Mouse (Mus musculus) heart, postnatal 0 days (tissue): ENCODE results near the gene Kri1. TPM values are rescaled to one million over a fixed set of nuclear protein-coding genes. Genes with fewer than 3 reads are reported as not detected.

Experiments
- ATAC-seq: fragments of 200-750 bp; cut with Nextera tagmentation; 2 replicates; pipeline ENCODE4 v1.8.0; 2017; ENCODE audit warnings: low read depth, moderate number of reproducible peaks, moderate library complexity; ENCODE audit not compliant: insufficient read depth
- DNase-seq: peaks from one replicate; pipeline ENCODE4 v3.0.0-alpha.2; 2016; ENCODE audit warnings: low spot score
- H3K27ac ChIP-seq: fragments of 300-500 bp; sonication (generic); 2 replicates; pipeline ENCODE4 v1.5.1; 2014; ENCODE audit warnings: low read depth, mild to moderate bottlenecking
- H3K27me3 ChIP-seq: fragments of 300-500 bp; sonication (generic); 2 replicates; pipeline ENCODE4 v1.6.1; 2014; ENCODE audit warnings: low read length, mixed read lengths; ENCODE audit not compliant: control insufficient read depth, insufficient read depth
- H3K36me3 ChIP-seq: fragments of 300-500 bp; sonication (generic); replicated peaks from 2 replicates; pipeline ENCODE4 v1.6.1; 2014; ENCODE audit warnings: low read length, mixed read lengths; ENCODE audit not compliant: control insufficient read depth, insufficient read depth
- H3K4me1 ChIP-seq: fragments of 300-500 bp; sonication (generic); 2 replicates; pipeline ENCODE4 v1.6.1; 2014; ENCODE audit warnings: antibody characterized with exemption; ENCODE audit not compliant: control insufficient read depth, insufficient read depth
- H3K4me2 ChIP-seq: fragments of 300-500 bp; sonication (generic); 2 replicates; pipeline ENCODE4 v1.6.1; 2014; ENCODE audit warnings: low read depth, mild to moderate bottlenecking, low read length, moderate library complexity
- H3K4me3 ChIP-seq: fragments of 300-500 bp; sonication (generic); 2 replicates; pipeline ENCODE4 v1.5.1; 2014; ENCODE audit warnings: low read depth, low read length
- H3K9ac ChIP-seq: fragments of 300-500 bp; sonication (generic); replicated peaks from 2 replicates; pipeline ENCODE4 v1.6.1; 2014; ENCODE audit warnings: low read depth, low read length, mixed read lengths
- H3K9me3 ChIP-seq: fragments of 300-500 bp; sonication (generic); replicated peaks from 2 replicates; pipeline ENCODE4 v1.6.1; 2016; ENCODE audit warnings: low read length; ENCODE audit not compliant: control insufficient read depth
- CTCF ChIP-seq: IDR thresholded peaks from 2 replicates; pipeline ENCODE4 v1.5.1; 2016; ENCODE audit warnings: antibody characterized with exemption, control low read depth, low read depth
- EP300 ChIP-seq: IDR thresholded peaks from 2 replicates; pipeline ENCODE4 v1.6.1; 2016; ENCODE audit warnings: antibody characterized with exemption, low read depth
- WGBS: fragments of 180-500 bp; shearing (Covaris S2); extraction: QIAGEN DNeasy Blood & Tissue Kit; methylation state at CpG from one replicate; pipeline ENCODE4 v1.1.7; 2014; 5-methylcytosine and 5-hydroxymethylcytosine counted together
- polyA plus RNA-seq: library from polyadenylated mRNA; unstranded; fragments of >200 nt; fragmentation: Nextera tagmentation; extraction: Ambion mirVana; gene quantifications from 2 replicates; pipeline ENCODE4 v1.2.1, GENCODE M21; 2015
- total RNA-seq: library from RNA; depleted of rRNA; stranded (reverse); fragments of >200 nt; gene quantifications from 2 replicates; pipeline ENCODE4 v1.2.3, GENCODE M21; 2014; ENCODE audit warnings: low replicate concordance

The Kri1 gene
- total and polyA plus RNA-seq, 2 experiments from 2014 or later, result 9.1 to 16.3 TPM

- 39% methylated on average over 4 of the region's 4 CpGs for WGBS
- Histone ChIP-seq H3K4me2 (peak overlapping the region; percentile 67), H3K27ac (peak overlapping the region; percentile 97), H3K9ac (peak overlapping the region; percentile 94), H3K36me3 (peaks cover 20% of the 10 kb centered on the region; the same call in 1 of the 2 replicates), H3K27me3 (peaks cover 20% of the 10 kb centered on the region), H3K4me3 (peak overlapping the region; percentile 85), H3K4me1 (peaks cover 17% of the 10 kb centered on the region), H3K9me3 (no peaks in the 10 kb centered on the region)
- DNase-seq, result no peak
- 0 out of 2 replicates have a peak, but pooled peaks have one; percentile 7 for TF ChIP-seq EP300
- no peak for TF ChIP-seq CTCF
- no peak for ATAC-seq
Observed at GRCm38 (mm10) chr9:21239465-21239848, 48.3 kb downstream of the Kri1 start.

GRCm38 (mm10) chr9:21238733-21239464 lies 48.9 kb downstream of the Kri1 start, which contains the start of gene Keap1:
TSS of gene Keap1 (minus strand) at chr9:21239361.
- Histone ChIP-seq H3K9ac (peak within 1 kb of the TSS; percentile 94), H3K9me3 (no peaks in the 10 kb centered on the region), H3K27ac (peak within 1 kb of the TSS; percentile 97), H3K4me1 (peaks cover 11% of the 10 kb centered on the region; the same call in 1 of the 2 replicates), H3K4me2 (peak within 1 kb of the TSS; percentile 67), H3K4me3 (peak within 1 kb of the TSS; percentile 85), H3K36me3 (peaks cover 25% of the 10 kb centered on the region), H3K27me3 (peaks cover 15% of the 10 kb centered on the region)
- under 1% methylated on average over 71 of the region's 90 CpGs for WGBS
- ATAC-seq, result peak; percentile 85
- peak; percentile 78 for DNase-seq
- TF ChIP-seq CTCF (no peak), EP300 (peak; percentile 46; the same call in 1 of the 2 replicates)

- Histone ChIP-seq H3K27ac (peak overlapping the region; percentile 97), H3K36me3 (peaks cover 33% of the 10 kb centered on the region), H3K9me3 (no peaks in the 10 kb centered on the region), H3K4me3 (peak overlapping the region; percentile 85), H3K9ac (peak overlapping the region; percentile 94), H3K27me3 (peaks cover 7% of the 10 kb centered on the region), H3K4me1 (peaks cover 9% of the 10 kb centered on the region; the same call in 1 of the 2 replicates), H3K4me2 (peak overlapping the region; percentile 67)
- TF ChIP-seq CTCF, result no peak
- TF ChIP-seq EP300, result no peak
- under 1% methylated on average over 31 of the region's 31 CpGs for WGBS
- peak; percentile 34 for ATAC-seq
- peak; percentile 91 for DNase-seq
Observed at GRCm38 (mm10) chr9:21238004-21238732, 49.6 kb downstream of the Kri1 start.

- H3K4me1 ChIP-seq, result peaks cover 9% of the 10 kb centered on the region; the same call in 1 of the 2 replicates
- peak; percentile 15; the same call in 1 of the 2 replicates for ATAC-seq
Observed at GRCm38 (mm10) chr9:21237368-21238003, 50.3 kb downstream of the Kri1 start.

GRCm38 (mm10) chr9:21236991-21237367 lies 50.8 kb downstream of the Kri1 start:
- Histone ChIP-seq H3K36me3 (peaks cover 45% of the 10 kb centered on the region), H3K4me1 (peaks cover 9% of the 10 kb centered on the region; the same call in 1 of the 2 replicates), H3K4me2 (peak overlapping the region; percentile 67), H3K9ac (peak overlapping the region; percentile 94; the same call in 1 of the 2 replicates), H3K27me3 (no peaks in the 10 kb centered on the region), H3K9me3 (no peaks in the 10 kb centered on the region), H3K4me3 (peak overlapping the region; percentile 85), H3K27ac (peak overlapping the region; percentile 97)
- 75% methylated on average over 25 of the region's 25 CpGs for WGBS
- no peak for TF ChIP-seq CTCF
- no peak for TF ChIP-seq EP300
- ATAC-seq (no peak), DNase-seq (no peak)

More at GRCm38 (mm10) chr9:21237368-21238003, 50.3 kb downstream of the Kri1 start:
- 13% methylated on average over 19 of the region's 19 CpGs for WGBS
- H3K9ac ChIP-seq, result peak overlapping the region; percentile 94
- peak overlapping the region; percentile 97 for H3K27ac ChIP-seq
- TF ChIP-seq CTCF, result peak; percentile 20; the same call in 1 of the 2 replicates
- TF ChIP-seq EP300, result no peak
- peaks cover 39% of the 10 kb centered on the region for H3K36me3 ChIP-seq
- H3K9me3 ChIP-seq, result no peaks in the 10 kb centered on the region
- peak overlapping the region; percentile 85 for H3K4me3 ChIP-seq
- peaks cover 3% of the 10 kb centered on the region; the same call in 1 of the 2 replicates for H3K27me3 ChIP-seq
- peak overlapping the region; percentile 67 for H3K4me2 ChIP-seq
- no peak for DNase-seq
